Mouse (Mus musculus): ENCODE measurements around the gene Crtc1. TPM values are rescaled to one million over a fixed set of nuclear protein-coding genes. Genes with fewer than 3 reads are reported as not detected.

The Crtc1 gene
- polyA plus RNA-seq (2015; fragmentation: Nextera tagmentation; extraction: Ambion mirVana), result 17.9 and 21.0 TPM in 2 replicates

GRCm38 (mm10) chr8:70439055-70439847, at the start of gene Crtc1:
Gene Crtc1 (minus strand): TSS chr8:70439579.
- peak; percentile 98 for ATAC-seq (replicated peaks; ENCODE audit: low FRiP score)
- peak within 1 kb of the TSS; percentile 81 for H3K4me2 ChIP-seq
- WGBS, result under 1% methylated on average over 69 of the region's 70 CpGs

GRCm38 (mm10) chr8:70488931-70489470, 49.6 kb upstream of the Crtc1 start:
- Histone ChIP-seq H3K4me1 (peaks cover 71% of the 10 kb centered on the region), H3K9me3 (replicated peaks) (no peaks in the 10 kb centered on the region), H3K4me3 (replicated peaks) (peak overlapping the region; percentile 39), H3K27ac (0 out of 2 replicates have a peak overlapping the region, but pooled peaks have one; percentile 37), H3K9ac (0 out of 2 replicates have a peak overlapping the region, but pooled peaks have one; percentile 22), H3K36me3 (no peaks in the 10 kb centered on the region), H3K27me3 (peaks cover 98% of the 10 kb centered on the region), H3K4me2 (peak overlapping the region; percentile 65)
- 2% methylated on average over 14 of the region's 14 CpGs for WGBS
- no peak for ATAC-seq (replicated peaks; ENCODE audit: low FRiP score)

More at GRCm38 (mm10) chr8:70439055-70439847, at the start of gene Crtc1:
- Histone ChIP-seq H3K4me3 (replicated peaks) (peak within 1 kb of the TSS; percentile 73), H3K9me3 (replicated peaks) (no peaks in the 10 kb centered on the region), H3K9ac (peak within 1 kb of the TSS; percentile 66), H3K36me3 (no peaks in the 10 kb centered on the region), H3K27ac (peak within 1 kb of the TSS; percentile 81), H3K27me3 (no peaks in the 10 kb centered on the region), H3K4me1 (peaks cover 17% of the 10 kb centered on the region)

GRCm38 (mm10) chr8:70487993-70488796, 48.8 kb upstream of the Crtc1 start:
- WGBS, result 3% methylated on average over 53 of the region's 55 CpGs
- peaks cover 96% of the 10 kb centered on the region for H3K27me3 ChIP-seq
- H3K4me3 ChIP-seq (replicated peaks), result peak overlapping the region; percentile 39
- peak overlapping the region; percentile 65 for H3K4me2 ChIP-seq
- peaks cover 63% of the 10 kb centered on the region for H3K4me1 ChIP-seq
- H3K9me3 ChIP-seq (replicated peaks), result no peaks in the 10 kb centered on the region
- 0 out of 2 replicates have a peak overlapping the region, but pooled peaks have one; percentile 37 for H3K27ac ChIP-seq
- no peak overlapping the region; the same call in 1 of the 2 replicates for H3K9ac ChIP-seq
- no peaks in the 10 kb centered on the region for H3K36me3 ChIP-seq
- peak; percentile 38 for ATAC-seq (replicated peaks; ENCODE audit: low FRiP score)

GRCm38 (mm10) chr8:70486941-70487520, 47.7 kb upstream of the Crtc1 start, which contains the start of gene Tmem59l:
Gene Tmem59l (minus strand): TSS chr8:70487358.
- 5% methylated on average over 33 of the region's 33 CpGs for WGBS
- H3K36me3 ChIP-seq, result no peaks in the 10 kb centered on the region
- 0 out of 2 replicates have a peak within 1 kb of the TSS, but pooled peaks have one; percentile 37 for H3K27ac ChIP-seq
- H3K4me1 ChIP-seq, result peaks cover 51% of the 10 kb centered on the region
- H3K27me3 ChIP-seq, result peaks cover 94% of the 10 kb centered on the region
- no peak within 1 kb of the TSS; the same call in 1 of the 2 replicates for H3K9ac ChIP-seq
- peak within 1 kb of the TSS; percentile 65 for H3K4me2 ChIP-seq
- H3K9me3 ChIP-seq (replicated peaks), result no peaks in the 10 kb centered on the region
- no peak for ATAC-seq (replicated peaks; ENCODE audit: low FRiP score)
- peak within 1 kb of the TSS; percentile 39 for H3K4me3 ChIP-seq (replicated peaks)

- Histone ChIP-seq H3K36me3 (no peaks in the 10 kb centered on the region), H3K4me1 (peaks cover 43% of the 10 kb centered on the region), H3K9ac (no peak overlapping the region), H3K9me3 (replicated peaks) (no peaks in the 10 kb centered on the region), H3K4me3 (replicated peaks) (no peak overlapping the region), H3K4me2 (no peak overlapping the region), H3K27me3 (peaks cover 92% of the 10 kb centered on the region), H3K27ac (no peak overlapping the region)
- 59% methylated on average over 7 of the region's 7 CpGs for WGBS
- no peak for ATAC-seq (replicated peaks; ENCODE audit: low FRiP score)
Measured at GRCm38 (mm10) chr8:70486191-70486681, 46.9 kb upstream of the Crtc1 start.

- no peak overlapping the region for H3K9ac ChIP-seq
- H3K27ac ChIP-seq, result no peak overlapping the region
- ATAC-seq (replicated peaks; ENCODE audit: low FRiP score), result no peak
- H3K4me2 ChIP-seq, result no peak overlapping the region
- no peaks in the 10 kb centered on the region for H3K9me3 ChIP-seq (replicated peaks)
- H3K36me3 ChIP-seq, result no peaks in the 10 kb centered on the region
- H3K4me1 ChIP-seq, result peaks cover 13% of the 10 kb centered on the region
- WGBS, result 65% methylated on average over 2 of the region's 2 CpGs
- no peak overlapping the region for H3K4me3 ChIP-seq (replicated peaks)
- H3K27me3 ChIP-seq, result peaks cover 74% of the 10 kb centered on the region
Measured at GRCm38 (mm10) chr8:70482943-70483342, 43.6 kb upstream of the Crtc1 start.

GRCm38 (mm10) chr8:70481908-70482307, 42.5 kb upstream of the Crtc1 start:
- Histone ChIP-seq H3K4me2 (no peak overlapping the region), H3K9me3 (replicated peaks) (no peaks in the 10 kb centered on the region), H3K27ac (no peak overlapping the region), H3K4me3 (replicated peaks) (no peak overlapping the region), H3K4me1 (peaks cover 16% of the 10 kb centered on the region), H3K27me3 (peaks cover 66% of the 10 kb centered on the region), H3K36me3 (no peaks in the 10 kb centered on the region), H3K9ac (no peak overlapping the region)
- no peak for ATAC-seq (replicated peaks; ENCODE audit: low FRiP score)
- WGBS, result 80% methylated on average over 3 of the region's 3 CpGs

- Histone ChIP-seq H3K4me2 (peak overlapping the region; percentile 87), H3K4me1 (peaks cover 27% of the 10 kb centered on the region), H3K27me3 (peaks cover 25% of the 10 kb centered on the region; the same call in 1 of the 2 replicates), H3K27ac (peak overlapping the region; percentile 83), H3K36me3 (no peaks in the 10 kb centered on the region), H3K4me3 (replicated peaks) (peak overlapping the region; percentile 84), H3K9me3 (replicated peaks) (no peaks in the 10 kb centered on the region), H3K9ac (peak overlapping the region; percentile 17; the same call in 1 of the 2 replicates)
- ATAC-seq (replicated peaks; ENCODE audit: low FRiP score), result peak; percentile 47
- WGBS, result 1% methylated on average over 21 of the region's 21 CpGs
Measured at GRCm38 (mm10) chr8:70477269-70477982, 38.0 kb upstream of the Crtc1 start.

GRCm38 (mm10) chr8:70476333-70477268, 37.2 kb upstream of the Crtc1 start, which contains the start of gene Klhl26:
Gene Klhl26 (minus strand): TSS chr8:70476968.
- Histone ChIP-seq H3K4me2 (peak within 1 kb of the TSS; percentile 87), H3K9me3 (replicated peaks) (no peaks in the 10 kb centered on the region), H3K27me3 (peaks cover 18% of the 10 kb centered on the region; the same call in 1 of the 2 replicates), H3K36me3 (no peaks in the 10 kb centered on the region), H3K27ac (peak within 1 kb of the TSS; percentile 83), H3K4me1 (peaks cover 27% of the 10 kb centered on the region), H3K4me3 (replicated peaks) (peak within 1 kb of the TSS; percentile 84), H3K9ac (peak within 1 kb of the TSS; percentile 97)
- ATAC-seq (replicated peaks; ENCODE audit: low FRiP score), result peak; percentile 91
- WGBS, result under 1% methylated on average over 53 of the region's 53 CpGs

GRCm38 (mm10) chr8:70471856-70472255, 32.5 kb upstream of the Crtc1 start:
- H3K4me2 ChIP-seq, result no peak overlapping the region
- no peak overlapping the region for H3K27ac ChIP-seq
- 98% methylated on average over 7 of the region's 7 CpGs for WGBS
- ATAC-seq (replicated peaks; ENCODE audit: low FRiP score), result no peak
- H3K9me3 ChIP-seq (replicated peaks), result no peaks in the 10 kb centered on the region
- H3K4me1 ChIP-seq, result peaks cover 35% of the 10 kb centered on the region
- 0 out of 2 replicates have a peak, but pooled peaks cover 3% of the 10 kb centered on the region for H3K36me3 ChIP-seq
- no peak overlapping the region for H3K4me3 ChIP-seq (replicated peaks)
- H3K27me3 ChIP-seq, result no peaks in the 10 kb centered on the region
- no peak overlapping the region for H3K9ac ChIP-seq

All from kidney, embryonic 15.5 days (tissue).